Mouse (Mus musculus): ENCODE results near the gene Stat6. TPM values are rescaled to one million over a fixed set of nuclear protein-coding genes. Genes with fewer than 3 reads are reported as not detected.
A peak's percentile ranks its signal among the peaks of the same experiment; 100 is the strongest.

Gene Stat6
- total RNA-seq, 2 experiments from 2014 or later: 41.7 to 42.1 TPM

DNA sequence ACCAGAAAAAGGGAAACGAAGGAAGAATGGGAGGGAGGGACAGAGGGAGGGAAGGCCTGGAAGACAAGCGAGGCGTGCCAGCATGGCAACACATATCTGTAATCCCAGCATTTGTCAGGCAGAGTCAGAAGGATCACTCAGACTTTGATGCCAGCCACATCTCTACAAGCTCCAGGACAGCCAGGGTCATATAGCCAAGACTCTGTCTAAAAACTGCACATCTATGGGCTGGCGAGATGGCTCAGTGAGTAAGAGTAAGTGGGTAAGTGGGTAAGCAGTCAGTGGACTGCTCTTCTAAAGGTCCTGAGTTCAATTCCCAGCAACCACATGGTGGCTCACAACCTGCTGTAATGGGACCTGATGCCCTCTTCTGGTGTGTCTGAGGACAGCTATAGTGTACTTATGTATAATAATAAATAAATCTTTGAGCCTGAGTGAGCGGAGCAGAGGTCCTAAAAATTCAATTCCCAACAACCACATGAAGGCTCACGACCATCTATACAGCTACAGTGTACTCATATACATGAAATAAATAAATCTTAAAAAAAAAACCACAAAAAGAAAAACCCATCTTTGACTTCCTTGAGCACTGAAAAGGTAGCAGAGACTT is 31.4 kb downstream of the Stat6 start:
- DNase-seq: no peak

GRCm38 (mm10) chr10:127674794-127675522 is 32.2 kb downstream of the Stat6 start:
- DNase-seq: peak; percentile 94

DNA sequence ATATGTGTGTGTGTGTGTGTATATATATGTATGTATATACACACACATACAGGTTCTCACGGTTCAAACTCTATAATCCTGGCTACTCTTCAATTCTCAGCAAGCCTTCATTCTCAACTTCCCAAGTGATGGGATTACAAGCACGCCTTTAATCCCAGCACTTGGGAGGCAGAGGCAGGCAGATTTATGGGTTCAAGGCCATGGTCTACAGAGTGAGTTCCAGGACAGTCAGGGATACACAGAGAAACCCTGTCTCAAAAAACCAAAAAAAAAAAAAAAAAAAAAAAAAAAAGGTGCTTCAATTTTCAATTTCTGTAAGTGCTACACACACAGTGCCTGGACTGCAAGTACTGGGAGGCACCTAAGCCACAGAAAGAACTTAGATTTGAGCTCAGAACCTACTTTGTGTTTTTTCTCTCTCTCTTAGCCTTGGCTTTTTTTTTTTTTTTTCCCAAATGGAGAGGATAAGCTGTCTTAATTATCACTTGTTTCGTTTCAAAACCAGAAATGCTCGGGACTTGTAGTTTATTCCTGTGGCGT is 33.1 kb downstream of the Stat6 start:
- no peak for DNase-seq

DNA sequence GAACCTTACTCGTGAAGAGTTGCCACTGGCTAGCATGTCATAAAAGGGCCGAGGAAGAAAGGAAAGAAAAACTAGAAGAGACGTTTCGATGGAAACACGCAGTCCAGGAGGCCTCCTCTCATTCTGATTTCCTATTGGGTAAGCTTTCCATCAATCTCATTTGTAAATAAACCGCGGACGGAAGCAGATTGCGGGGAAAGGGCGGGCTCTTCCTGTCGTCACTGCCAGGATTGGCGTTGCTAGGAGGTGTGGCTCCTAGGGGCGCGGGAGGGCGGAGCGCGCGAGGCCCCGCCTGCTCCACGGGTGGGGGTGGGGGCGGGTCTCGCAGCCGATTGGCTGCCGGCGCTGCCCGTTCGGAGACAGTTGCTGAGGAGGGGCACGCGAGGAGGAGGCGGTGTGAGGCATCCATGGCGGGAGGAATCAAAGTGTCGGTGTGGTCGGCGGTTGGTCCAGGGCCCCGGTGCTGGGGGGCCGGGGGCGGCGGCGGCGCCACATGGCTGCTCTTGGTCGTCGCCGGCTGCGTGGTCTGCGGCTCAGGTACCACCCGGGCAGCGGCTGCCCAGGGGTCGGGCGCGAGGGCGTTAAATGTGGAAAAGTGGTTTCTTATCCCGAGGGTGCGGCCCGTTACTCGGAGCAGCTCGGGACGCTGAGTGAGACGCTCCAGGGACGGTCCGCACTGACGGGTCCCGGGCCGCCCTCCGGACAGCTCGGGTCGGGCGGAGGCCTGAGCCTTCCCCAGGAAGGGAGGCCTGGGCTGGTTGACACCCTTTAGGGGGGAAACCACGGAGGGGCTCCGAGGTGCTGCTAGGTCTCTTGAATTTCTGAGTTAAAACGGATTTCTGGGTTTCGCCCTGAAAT is 34.1 kb downstream of the Stat6 start:
- DNase-seq: peak; percentile 93

GRCm38 (mm10) chr10:127677591-127678336 is 35.0 kb downstream of the Stat6 start:
- DNase-seq: peak; percentile 80

DNA sequence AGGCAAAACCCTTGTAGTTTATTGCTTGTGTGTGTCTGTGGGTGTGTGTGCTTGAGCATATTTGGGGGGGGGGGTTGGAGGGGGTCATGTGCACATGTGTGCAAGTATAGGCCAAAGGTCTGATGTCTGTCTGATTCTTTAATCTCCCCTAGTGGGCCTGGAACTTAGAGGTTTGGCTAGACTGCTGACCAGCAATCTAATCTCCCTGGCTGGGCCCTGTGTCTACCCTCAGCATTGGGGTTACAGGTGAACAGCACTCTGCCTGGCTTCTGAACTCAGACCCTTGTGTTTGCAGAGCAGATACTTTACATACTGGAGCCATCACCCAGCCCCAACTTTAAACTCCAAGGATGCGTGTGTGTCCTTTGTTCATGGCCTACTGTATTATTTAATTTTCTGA is 36.4 kb downstream of the Stat6 start:
- no peak for DNase-seq

- DNase-seq: no peak
These were observed 37.1 kb downstream of the Stat6 start for GRCm38 (mm10) chr10:127679881-127680280.

- DNase-seq: no peak
These were observed 40.1 kb downstream of the Stat6 start for GRCm38 (mm10) chr10:127682886-127683285.

DNA sequence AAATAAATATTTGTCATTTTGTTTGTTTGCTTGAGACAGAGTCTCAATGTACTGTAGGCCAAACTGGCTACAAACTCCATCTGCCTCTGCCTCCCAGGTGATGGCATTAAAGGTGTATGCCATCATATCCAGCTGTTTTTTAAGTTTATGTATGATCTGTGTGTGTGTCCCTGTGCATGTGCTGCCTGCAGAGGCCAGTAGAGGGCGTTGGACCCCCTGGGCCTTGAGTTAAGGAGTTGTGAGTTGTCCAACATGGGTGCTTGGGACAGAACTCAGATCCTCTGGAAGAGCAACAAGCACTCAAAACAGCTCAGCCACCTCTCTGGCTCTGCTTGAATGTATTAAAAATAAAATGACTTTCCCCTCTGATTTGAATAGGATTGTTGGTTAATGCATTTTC is 48.3 kb downstream of the Stat6 start:
- DNase-seq: no peak

DNA sequence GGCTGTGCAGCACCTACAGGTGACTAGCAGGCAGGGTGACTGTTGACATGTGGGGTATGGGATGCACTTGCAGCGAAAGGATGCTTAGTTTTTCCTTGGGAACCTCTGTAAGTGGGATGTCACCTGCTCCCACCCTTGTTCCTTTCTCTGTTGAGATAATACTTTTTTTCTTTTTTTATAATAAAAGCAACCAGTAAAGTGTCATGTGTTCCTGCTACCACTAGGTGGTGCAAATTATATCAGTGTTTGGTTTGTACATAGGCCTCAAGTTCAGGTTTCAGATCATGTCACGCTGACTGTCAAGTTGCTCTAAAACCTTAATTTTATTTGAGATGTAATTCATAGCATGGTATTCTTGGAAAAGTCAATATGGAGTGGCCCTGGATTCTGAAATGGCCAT is 51.9 kb downstream of the Stat6 start:
- no peak for DNase-seq

DNA sequence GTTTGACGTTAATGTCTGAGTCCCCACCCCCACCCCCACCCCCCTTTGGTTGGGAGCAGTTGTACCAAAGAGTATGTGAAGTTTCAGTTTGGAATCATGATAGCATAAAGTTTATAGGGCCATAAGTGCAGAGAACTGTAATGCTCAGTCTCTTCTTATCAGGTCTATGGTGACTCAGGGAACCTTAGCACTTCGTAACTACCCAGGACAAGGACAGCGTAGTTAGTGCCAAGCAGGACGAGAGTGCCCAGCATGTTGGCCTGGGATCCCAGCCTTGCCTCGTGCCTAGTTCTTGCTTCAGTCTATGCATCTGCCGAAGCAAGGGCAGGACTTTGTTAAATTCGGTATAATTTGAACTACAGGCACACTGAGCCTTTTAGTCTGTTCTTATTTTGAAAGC is 53.0 kb downstream of the Stat6 start:
- DNase-seq: no peak

- no peak for DNase-seq
These were observed 56.2 kb downstream of the Stat6 start for GRCm38 (mm10) chr10:127698966-127699365.

DNA sequence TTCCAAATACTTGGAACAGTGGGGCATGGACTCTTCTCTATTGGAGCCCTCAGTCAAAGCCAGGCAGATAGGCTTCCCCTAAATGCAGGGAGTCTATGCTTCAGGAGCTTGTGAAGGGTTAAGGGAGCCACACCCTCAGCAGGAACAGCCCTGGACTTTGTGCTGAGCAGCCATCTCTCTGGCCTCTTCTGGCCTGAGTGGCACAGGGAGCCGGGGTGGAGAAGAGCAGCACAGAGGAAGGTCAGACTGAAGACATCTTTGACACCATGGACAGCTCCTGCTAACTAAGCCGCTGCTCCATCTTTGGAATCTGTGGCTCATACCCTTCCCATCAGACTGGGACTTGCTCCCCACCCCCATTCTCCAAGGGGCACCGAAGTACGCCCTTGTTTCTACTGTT is 60.5 kb downstream of the Stat6 start:
- no peak for DNase-seq

GRCm38 (mm10) chr10:127704293-127704692 is 61.5 kb downstream of the Stat6 start:
- DNase-seq: no peak

DNA sequence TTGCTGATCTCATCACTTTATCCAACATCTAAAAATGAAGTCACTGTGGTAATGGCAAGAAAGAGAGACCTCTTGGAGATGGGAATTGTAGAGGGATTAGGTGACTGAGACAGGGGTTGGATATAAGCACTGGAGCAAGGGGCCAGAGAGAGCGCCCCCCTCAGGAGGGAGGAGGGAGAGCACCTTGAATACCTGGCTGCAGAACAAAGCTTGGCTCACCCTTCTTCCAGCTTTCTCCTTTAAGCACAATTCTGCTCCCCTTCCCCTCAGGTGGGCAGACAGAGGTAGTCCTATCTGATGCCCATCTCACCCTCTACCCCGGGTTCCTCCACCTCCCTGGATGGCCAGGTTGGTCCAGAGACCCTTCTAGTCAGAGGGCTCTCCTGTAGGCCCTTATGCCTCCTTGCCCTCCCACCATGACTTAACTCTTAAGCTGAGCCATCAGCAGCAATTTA is 62.0 kb downstream of the Stat6 start, which contains the start of gene Myo1a:
Myo1a (plus strand) TSS at position 405 of the 455 bp plus-strand sequence.
- no peak for DNase-seq

DNA sequence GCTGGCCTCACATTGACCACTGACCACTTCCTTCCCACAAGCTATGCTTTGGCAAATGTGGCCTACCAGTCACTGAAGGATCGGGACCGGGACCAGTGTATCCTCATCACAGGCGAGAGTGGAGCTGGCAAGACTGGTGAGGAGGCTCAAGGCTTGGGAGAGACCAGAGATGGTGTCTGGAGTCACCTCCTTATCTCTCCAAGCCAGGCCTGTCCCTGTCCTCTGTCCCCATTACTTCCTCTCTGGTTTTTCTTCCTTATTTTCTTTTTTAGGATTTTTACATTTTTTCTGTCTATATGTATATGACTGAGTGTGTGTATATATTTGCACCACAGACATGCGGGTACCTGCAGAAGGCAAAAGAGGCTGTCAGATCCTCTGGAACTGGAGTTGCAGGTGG is 63.0 kb downstream of the Stat6 start:
- DNase-seq: no peak

GRCm38 (mm10) chr10:127707721-127708120 is 64.9 kb downstream of the Stat6 start:
- DNase-seq: peak; percentile 69

DNA sequence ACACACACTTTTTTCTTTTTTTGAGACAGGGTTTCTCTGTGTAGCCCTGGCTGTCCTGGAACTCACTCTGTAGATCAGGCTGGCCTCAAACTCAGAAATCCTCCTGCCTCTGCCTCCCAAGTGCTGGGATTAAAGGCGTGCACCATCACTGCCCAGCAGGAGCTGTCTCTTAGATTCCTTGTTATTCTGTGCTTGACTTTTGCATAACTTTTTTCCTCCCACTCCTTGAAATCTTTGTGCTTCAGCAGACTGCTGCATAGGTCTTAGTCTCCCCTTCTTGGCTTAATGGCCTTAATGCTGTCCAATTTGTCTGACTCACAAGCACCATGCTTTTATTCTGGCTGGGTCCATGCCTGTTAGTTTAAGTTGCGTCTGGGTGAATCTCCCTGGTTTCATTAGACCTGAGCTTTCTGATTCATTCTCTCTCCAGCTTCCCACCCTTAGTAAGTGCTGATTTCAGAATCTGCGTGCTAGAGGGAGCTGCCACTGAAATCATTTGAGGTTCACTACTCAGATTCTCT is 66.1 kb downstream of the Stat6 start:
- DNase-seq: no peak

DNA sequence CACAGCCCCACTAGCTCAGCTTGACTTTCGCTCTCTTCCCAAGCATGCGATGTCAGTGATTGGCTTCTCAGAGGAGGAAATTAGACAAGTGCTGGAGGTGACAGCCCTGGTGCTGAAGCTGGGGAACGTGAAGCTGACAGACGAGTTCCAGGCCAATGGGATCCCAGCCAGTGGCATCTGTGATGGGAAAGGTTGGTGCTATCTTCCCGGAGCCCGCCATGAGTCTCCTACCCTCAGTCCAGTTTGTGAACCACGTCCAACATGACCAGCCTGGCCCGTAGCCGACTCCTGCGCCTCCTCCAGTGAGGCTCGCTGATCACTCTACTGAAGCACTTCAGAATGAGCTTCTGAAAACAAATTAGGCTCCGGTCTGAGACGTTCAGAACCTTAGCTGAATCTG is 67.5 kb downstream of the Stat6 start:
- DNase-seq: no peak
